Mouse (Mus musculus): Measurements from ENCODE around the gene Apon.

GRCm38 (mm10) chr10:128256328-128256727 lies 2.4 kb downstream of the Apon start:
- TF ChIP-seq POLR2A (IDR thresholded peaks at IDR 0.05; ENCODE audit: extremely low read depth, insufficient read depth, low read length) (no peak), CTCF (IDR thresholded peaks at IDR 0.05; ENCODE audit: low read depth, low read length) (no peak)
